Mouse (Mus musculus) T-cell, adult 2 months (primary cell): Measurements from ENCODE around the gene Med29.

Experiments
- DNase-seq: peaks from one replicate; pipeline ENCODE4 v3.0.0; 2022; ENCODE audit warnings: low spot score

Gene Med29

GRCm38 (mm10) chr7:28375176-28375921, 17.2 kb downstream of the Med29 start:
- peak; percentile 94 for DNase-seq

- peak; percentile 20 for DNase-seq
Observed at GRCm38 (mm10) chr7:28374647-28375046, 17.9 kb downstream of the Med29 start.

GRCm38 (mm10) chr7:28373891-28374495, 18.5 kb downstream of the Med29 start:
- DNase-seq = no peak

GRCm38 (mm10) chr7:28373131-28373581, 19.4 kb downstream of the Med29 start:
- DNase-seq = peak; percentile 88

- peak; percentile 98 for DNase-seq
Observed at GRCm38 (mm10) chr7:28372251-28373108, 20.0 kb downstream of the Med29 start, which contains the start of gene Plekhg2. Plekhg2 (minus strand) TSS chr7:28372599.

- peak; percentile 42 for DNase-seq
Observed at GRCm38 (mm10) chr7:28371514-28371989, 21.0 kb downstream of the Med29 start.

GRCm38 (mm10) chr7:28370977-28371513, 21.5 kb downstream of the Med29 start:
- DNase-seq = peak; percentile 8

GRCm38 (mm10) chr7:28370051-28370450, 22.5 kb downstream of the Med29 start:
- no peak for DNase-seq

GRCm38 (mm10) chr7:28368276-28368920, 24.1 kb downstream of the Med29 start:
- no peak for DNase-seq

- no peak for DNase-seq
Observed at GRCm38 (mm10) chr7:28367663-28368275, 24.7 kb downstream of the Med29 start.

- DNase-seq = no peak
Observed at GRCm38 (mm10) chr7:28362441-28363060, 30.0 kb downstream of the Med29 start.

GRCm38 (mm10) chr7:28361647-28362341, 30.7 kb downstream of the Med29 start:
- no peak for DNase-seq

GRCm38 (mm10) chr7:28360291-28360690, 32.2 kb downstream of the Med29 start:
- no peak for DNase-seq

GRCm38 (mm10) chr7:28359854-28360253, 32.7 kb downstream of the Med29 start:
- DNase-seq = no peak

GRCm38 (mm10) chr7:28358431-28358830, 34.1 kb downstream of the Med29 start:
- DNase-seq = no peak

GRCm38 (mm10) chr7:28357984-28358383, 34.5 kb downstream of the Med29 start:
- DNase-seq = no peak

GRCm38 (mm10) chr7:28356981-28357380, 35.5 kb downstream of the Med29 start:
- DNase-seq = no peak

GRCm38 (mm10) chr7:28355221-28355620, 37.3 kb downstream of the Med29 start:
- DNase-seq = peak; percentile 78

GRCm38 (mm10) chr7:28354596-28354995, 37.9 kb downstream of the Med29 start:
- no peak for DNase-seq

- no peak for DNase-seq
Observed at GRCm38 (mm10) chr7:28354113-28354581, 38.4 kb downstream of the Med29 start.
